Mouse (Mus musculus): Measurements from ENCODE around the gene Allc. TPM values are rescaled to one million over a fixed set of nuclear protein-coding genes. Genes with fewer than 3 reads are reported as not detected.

Allc gene
- polyA plus RNA-seq (2014; fragmentation: Illumina TruSeq; extraction: RNeasy Lipid Tissue Mini Kit (QIAGEN cat#74804); ENCODE audit: low read depth, low replicate concordance), result not detected

DNA sequence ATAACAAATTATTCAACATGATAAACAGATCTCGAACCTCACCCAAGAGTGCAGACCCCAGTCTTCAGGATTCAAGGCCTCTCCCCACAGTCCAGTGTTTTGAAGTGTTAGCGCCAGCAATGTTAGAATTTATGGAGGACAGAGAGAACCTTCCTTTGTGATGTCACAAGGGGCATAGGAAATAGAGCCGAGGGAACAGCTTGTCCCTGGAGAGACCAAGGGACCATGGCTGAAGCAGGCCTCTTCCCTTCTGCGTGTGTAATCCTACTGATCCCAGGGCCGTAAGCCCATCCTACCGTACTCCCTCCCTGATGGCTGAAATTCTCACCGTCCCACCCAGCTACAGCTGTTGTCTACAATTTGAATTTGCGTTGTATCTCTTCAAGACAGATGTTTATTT, at the start of gene Allc:
TSS of gene Allc (minus strand) at position 101 of the 400 bp plus-strand sequence.

DNA sequence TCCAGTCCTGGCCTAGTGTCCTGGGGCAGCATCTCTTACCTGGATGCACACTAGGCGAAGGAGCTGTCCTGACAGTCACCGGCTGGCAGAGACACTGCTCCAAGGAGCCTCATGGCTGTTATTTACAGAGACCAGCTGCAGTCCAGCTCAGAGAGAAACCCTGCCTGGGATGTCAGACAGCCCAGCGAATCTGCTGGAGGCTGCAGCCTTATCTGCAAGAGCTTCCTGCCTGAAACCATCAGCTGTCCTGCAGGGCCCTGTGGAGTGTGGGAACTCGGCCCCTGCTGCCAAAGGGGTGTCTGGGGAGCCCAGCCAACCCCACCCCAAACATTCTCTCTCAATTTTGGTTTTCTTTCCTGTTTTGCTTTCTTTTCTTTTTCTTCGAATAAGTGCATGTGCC, 40.9 kb upstream of the Allc start, which contains the start of gene Colec11:
TSS of gene Colec11 (minus strand) at position 183 of the 400 bp plus-strand sequence.

DNA sequence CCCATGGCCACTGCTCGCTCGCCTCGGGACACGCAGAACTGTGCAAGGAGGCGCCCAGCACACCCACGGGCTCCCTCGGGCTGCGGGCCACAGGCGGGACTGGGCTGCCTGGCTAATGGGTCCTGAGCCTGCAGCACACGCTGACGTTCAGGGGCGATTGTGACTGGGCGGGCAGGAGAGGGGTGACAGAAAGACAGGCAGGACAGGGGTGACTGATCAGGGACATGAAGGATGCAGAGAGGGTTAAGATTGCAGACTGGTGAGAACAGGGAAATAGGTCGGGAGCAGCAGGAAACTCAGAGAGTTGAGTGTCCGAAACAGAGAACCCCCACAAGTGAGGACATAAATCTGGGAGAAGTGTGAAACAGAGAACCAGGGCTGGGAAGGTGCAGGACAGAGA, 30.0 kb downstream of the Allc start, which contains the start of gene Dcdc2c:
TSS of gene Dcdc2c (minus strand) at position 101 of the 400 bp plus-strand sequence.

Other genes starting within 250 kb of the Allc start
- not detected for gene Dcdc2c, start 30.1 kb downstream of the Allc start, polyA plus RNA-seq (2014; fragmentation: Illumina TruSeq; extraction: RNeasy Lipid Tissue Mini Kit (QIAGEN cat#74804); ENCODE audit: low read depth, low replicate concordance)
- not detected for gene Colec11, start 40.9 kb upstream of the Allc start, polyA plus RNA-seq (2014; fragmentation: Illumina TruSeq; extraction: RNeasy Lipid Tissue Mini Kit (QIAGEN cat#74804); ENCODE audit: low read depth, low replicate concordance)
- gene Rps7, start 53.4 kb upstream of the Allc start, polyA plus RNA-seq (2014; fragmentation: Illumina TruSeq; extraction: RNeasy Lipid Tissue Mini Kit (QIAGEN cat#74804); ENCODE audit: low read depth, low replicate concordance), result 1,000 TPM
- gene Rnaseh1, start 67.1 kb upstream of the Allc start, polyA plus RNA-seq (2014; fragmentation: Illumina TruSeq; extraction: RNeasy Lipid Tissue Mini Kit (QIAGEN cat#74804); ENCODE audit: low read depth, low replicate concordance), result 4.5 TPM
- 75.9 TPM for gene Adi1, start 92.7 kb upstream of the Allc start, polyA plus RNA-seq (2014; fragmentation: Illumina TruSeq; extraction: RNeasy Lipid Tissue Mini Kit (QIAGEN cat#74804); ENCODE audit: low read depth, low replicate concordance)
- gene Trappc12, start 167.9 kb upstream of the Allc start, polyA plus RNA-seq (2014; fragmentation: Illumina TruSeq; extraction: RNeasy Lipid Tissue Mini Kit (QIAGEN cat#74804); ENCODE audit: low read depth, low replicate concordance), result 14.1 TPM
- 1.5 TPM for gene Eipr1, start 169.3 kb upstream of the Allc start, polyA plus RNA-seq (2014; fragmentation: Illumina TruSeq; extraction: RNeasy Lipid Tissue Mini Kit (QIAGEN cat#74804); ENCODE audit: low read depth, low replicate concordance)

All from sigmoid colon, adult 10 weeks (tissue).